Mouse (Mus musculus) bone marrow, adult 2 months (tissue): ENCODE measurements around the gene Med17. TPM values are rescaled to one million over a fixed set of nuclear protein-coding genes. Genes with fewer than 3 reads are reported as not detected.
"Not testable (repeated sequence)": the region's sequence is repeated elsewhere in the genome, so short reads cannot be mapped to it uniquely, and the experiment has no call there.

Experiments used
- H3K27ac ChIP-seq: fragments of 200-500 bp; 2 replicates; pipeline ENCODE4 v1.5.1; 2012; ENCODE audit warnings: low read depth, mild to moderate bottlenecking, control low read depth, inconsistent platforms, low read length; ENCODE audit not compliant: control insufficient read depth, poor library complexity, insufficient read depth
- H3K4me1 ChIP-seq: fragments of 200-500 bp; 2 replicates; pipeline ENCODE4 v1.6.1; 2011; ENCODE audit warnings: low read length; ENCODE audit not compliant: control insufficient read depth, insufficient read depth
- H3K4me3 ChIP-seq: fragments of 200-500 bp; replicated peaks from 2 replicates; pipeline ENCODE3; 2011; ENCODE audit warnings: mild to moderate bottlenecking, low read depth, low read length, control low read depth; ENCODE audit not compliant: control insufficient read depth
- CTCF ChIP-seq: fragments of 200-500 bp; IDR thresholded peaks from 2 replicates; pipeline ENCODE4 v1.5.1; 2011; ENCODE audit warnings: low read length, control low read depth; ENCODE audit not compliant: control insufficient read depth, insufficient read depth
- POLR2A ChIP-seq: fragments of 200-500 bp; IDR thresholded peaks from 2 replicates; pipeline ENCODE4 v1.6.1; 2011; ENCODE audit warnings: low read depth, mild to moderate bottlenecking, control low read depth, low read length, borderline replicate concordance; ENCODE audit not compliant: control insufficient read depth
- WGBS: fragments of 180-500 bp; shearing (Covaris S2); methylation state at CpG from one replicate; pipeline ENCODE4 v1.1.7; 2018; 5-methylcytosine and 5-hydroxymethylcytosine counted together
- polyA plus RNA-seq: library from polyadenylated mRNA; stranded (reverse); fragments of >200 nt; gene quantifications from 2 replicates; pipeline ENCODE4 v1.2.4, GENCODE M21; 2011; ENCODE audit warnings: low replicate concordance; ENCODE audit not compliant: missing spikeins, insufficient read depth, insufficient read length

The Med17 gene
- 28.1 and 34.0 TPM in 2 replicates for polyA plus RNA-seq

GRCm38 (mm10) chr9:15279649-15280490 lies at the start of gene Med17:
Gene Med17 (minus strand): TSS chr9:15279931.
- Histone ChIP-seq H3K4me1 (peaks cover 1% of the 10 kb centered on the region; the same call in 1 of the 2 replicates), H3K4me3 (peak within 1 kb of the TSS; percentile 100), H3K27ac (peak within 1 kb of the TSS; percentile 95)
- peak; percentile 91; the same call in 1 of the 2 replicates for TF ChIP-seq POLR2A
- peak; percentile 15; the same call in 1 of the 2 replicates for TF ChIP-seq CTCF
- WGBS, result under 1% methylated on average over 57 of the region's 57 CpGs

- no peak overlapping the region for H3K27ac ChIP-seq
- H3K4me1 ChIP-seq, result no peaks in the 10 kb centered on the region
- TF ChIP-seq CTCF, result no peak
- TF ChIP-seq POLR2A, result no peak
- WGBS, result 81% methylated on average over 2 of the region's 2 CpGs
- no peak overlapping the region for H3K4me3 ChIP-seq
Observed at GRCm38 (mm10) chr9:15318170-15318742, 38.5 kb upstream of the Med17 start.

- TF ChIP-seq POLR2A (no peak), CTCF (no peak)
- 67% methylated on average over 5 of the region's 5 CpGs for WGBS
Observed at GRCm38 (mm10) chr9:15317223-15318169, 37.8 kb upstream of the Med17 start.

GRCm38 (mm10) chr9:15316296-15316695 lies 36.6 kb upstream of the Med17 start:
- 81% methylated on average over 2 of the region's 2 CpGs for WGBS
- H3K27ac ChIP-seq, H3K4me3 ChIP-seq, H3K4me1 ChIP-seq: not testable (repeated sequence)

More at GRCm38 (mm10) chr9:15317223-15318169, 37.8 kb upstream of the Med17 start:
- no peak overlapping the region for H3K27ac ChIP-seq
- H3K4me3 ChIP-seq, result no peak overlapping the region
- no peaks in the 10 kb centered on the region for H3K4me1 ChIP-seq

GRCm38 (mm10) chr9:15314619-15315018 lies 34.9 kb upstream of the Med17 start:
- TF ChIP-seq CTCF (no peak), POLR2A (no peak)
- Histone ChIP-seq H3K4me1 (no peaks in the 10 kb centered on the region), H3K27ac (no peak overlapping the region), H3K4me3 (no peak overlapping the region)
- whole genome bisulfite sequencing, result 83% methylated on average over 1 of the region's 1 CpGs

GRCm38 (mm10) chr9:15313633-15314032 lies 33.9 kb upstream of the Med17 start:
- Histone ChIP-seq H3K4me1 (no peaks in the 10 kb centered on the region), H3K27ac (no peak overlapping the region), H3K4me3 (no peak overlapping the region)
- no peak for TF ChIP-seq CTCF
- no peak for TF ChIP-seq POLR2A
- WGBS, result 60% methylated on average over 5 of the region's 5 CpGs

GRCm38 (mm10) chr9:15312054-15312735 lies 32.5 kb upstream of the Med17 start:
- no peak overlapping the region for H3K27ac ChIP-seq
- TF ChIP-seq CTCF, result no peak
- no peak for TF ChIP-seq POLR2A
- 68% methylated on average over 2 of the region's 2 CpGs for WGBS
- no peak overlapping the region for H3K4me3 ChIP-seq
- no peaks in the 10 kb centered on the region; the same call in 1 of the 2 replicates for H3K4me1 ChIP-seq
